Mouse (Mus musculus) CH12.LX (cell line): ENCODE data around the gene Rapgef4.

Experiments
- CHD2 ChIP-seq: IDR thresholded peaks from 2 replicates; pipeline ENCODE4 v1.6.1; 2011; ENCODE audit warnings: low read length, improper control_type of control experiment
- CTCF ChIP-seq, 2 experiments: IDR thresholded peaks in 1 of 2; conservative IDR thresholded peaks in 1 of 2; 2 replicates each; pipeline ENCODE4 v1.5.1; 2011 to 2012; ENCODE audit warnings: low read depth in 2 of 2, low read length in 2 of 2, improper control_type of control experiment in 1 of 2, inconsistent platforms in 1 of 2, mild to moderate bottlenecking in 1 of 2, moderate library complexity in 1 of 2
- MEF2A ChIP-seq: IDR thresholded peaks from 2 replicates; pipeline ENCODE4 v1.6.1; 2014; ENCODE audit warnings: low read depth, mild to moderate bottlenecking, inconsistent platforms, low read length, improper control_type of control experiment, borderline replicate concordance
- POLR2AphosphoS2 ChIP-seq: IDR thresholded peaks from 2 replicates; pipeline ENCODE4 v1.6.1; 2011; ENCODE audit warnings: low read depth, low read length, improper control_type of control experiment
- TCF12 ChIP-seq: IDR thresholded peaks from 2 replicates; pipeline ENCODE4 v1.6.1; 2014; ENCODE audit warnings: low read depth, mild to moderate bottlenecking, inconsistent platforms, low read length, improper control_type of control experiment

DNA sequence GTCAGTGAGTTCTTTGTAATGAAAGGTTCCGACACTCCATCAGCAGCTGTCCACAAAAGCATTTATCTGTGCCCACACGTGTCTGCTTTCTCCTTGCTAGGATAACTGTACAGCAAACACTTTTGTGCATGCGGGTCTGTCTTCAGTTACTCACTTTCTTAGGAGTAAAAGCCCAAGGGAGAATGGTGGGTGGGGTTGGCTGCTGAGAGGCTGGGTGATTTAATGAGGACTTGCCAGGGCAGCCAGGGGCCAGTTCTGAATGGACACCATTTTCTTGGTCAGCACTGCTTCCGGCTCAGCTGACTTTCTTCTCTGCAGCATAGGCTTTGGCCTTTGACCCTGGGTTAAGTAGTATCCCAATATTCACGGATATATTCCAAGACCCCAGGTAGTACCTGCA, 242.4 kb downstream of the Rapgef4 start:
- no peak for TF ChIP-seq MEF2A
- no peak for TF ChIP-seq CHD2
- TF ChIP-seq TCF12: no peak
- no peak for TF ChIP-seq POLR2AphosphoS2
- no peak for TF ChIP-seq CTCF (conservative IDR thresholded peaks at IDR 0.05 in 1 of 2, IDR thresholded peaks at IDR 0.05 in 1 of 2; ENCODE audit: low read depth in 2 of 2, low read length in 2 of 2)
